Mouse (Mus musculus) embryonic fibroblast, embryonic 13.5 days (primary cell): Measurements from ENCODE around the gene Tapbp.
"Not testable (repeated sequence)": the region's sequence is repeated elsewhere in the genome, so short reads cannot be mapped to it uniquely, and the experiment has no call there.

Experiments
- CTCF ChIP-seq: IDR thresholded peaks from 2 replicates; pipeline ENCODE4 v1.5.1; 2011; ENCODE audit warnings: mild to moderate bottlenecking, control low read depth, low read length, moderate library complexity, borderline replicate concordance; ENCODE audit not compliant: insufficient read depth
- POLR2A ChIP-seq: IDR thresholded peaks from 2 replicates; pipeline ENCODE4 v1.6.1; 2011; ENCODE audit warnings: low read depth, mild to moderate bottlenecking, control low read depth, low read length, moderate library complexity

DNA sequence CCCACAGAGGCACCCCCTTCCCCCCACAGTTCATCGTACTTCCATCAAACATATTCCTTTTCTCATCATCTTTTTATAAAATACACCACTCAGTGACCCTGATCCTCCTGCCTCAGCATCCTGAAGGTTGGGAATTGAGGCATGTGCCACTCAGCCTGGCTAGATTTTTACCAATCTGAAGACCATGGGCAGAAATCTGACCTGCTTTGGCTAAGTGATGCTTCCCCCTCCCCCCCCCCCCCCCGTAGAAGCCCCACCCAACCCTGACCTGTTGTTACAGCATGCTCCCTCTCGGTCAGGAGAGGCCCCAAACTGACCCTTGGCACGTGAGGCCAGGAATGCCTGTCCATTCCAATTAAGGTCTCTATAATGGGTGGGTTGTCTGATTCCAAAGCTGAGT lies 10.9 kb upstream of the Tapbp start, which contains the start of gene Platr17:
- TF ChIP-seq CTCF, POLR2A: not testable (repeated sequence)
